Mouse (Mus musculus) v-Abl transformed pro-B cells (cell line): ENCODE data around the gene Ap5b1.

Source experiments
- in situ Hi-C, 2 experiments: fragments of 400-800 bp; cut with MboI; formaldehyde crosslinking; loops; one replicate each; pipeline ENCODE4 v1.15.1; 2025; ENCODE audit not compliant: unreplicated experiment in 2 of 2

Gene Ap5b1

DNA sequence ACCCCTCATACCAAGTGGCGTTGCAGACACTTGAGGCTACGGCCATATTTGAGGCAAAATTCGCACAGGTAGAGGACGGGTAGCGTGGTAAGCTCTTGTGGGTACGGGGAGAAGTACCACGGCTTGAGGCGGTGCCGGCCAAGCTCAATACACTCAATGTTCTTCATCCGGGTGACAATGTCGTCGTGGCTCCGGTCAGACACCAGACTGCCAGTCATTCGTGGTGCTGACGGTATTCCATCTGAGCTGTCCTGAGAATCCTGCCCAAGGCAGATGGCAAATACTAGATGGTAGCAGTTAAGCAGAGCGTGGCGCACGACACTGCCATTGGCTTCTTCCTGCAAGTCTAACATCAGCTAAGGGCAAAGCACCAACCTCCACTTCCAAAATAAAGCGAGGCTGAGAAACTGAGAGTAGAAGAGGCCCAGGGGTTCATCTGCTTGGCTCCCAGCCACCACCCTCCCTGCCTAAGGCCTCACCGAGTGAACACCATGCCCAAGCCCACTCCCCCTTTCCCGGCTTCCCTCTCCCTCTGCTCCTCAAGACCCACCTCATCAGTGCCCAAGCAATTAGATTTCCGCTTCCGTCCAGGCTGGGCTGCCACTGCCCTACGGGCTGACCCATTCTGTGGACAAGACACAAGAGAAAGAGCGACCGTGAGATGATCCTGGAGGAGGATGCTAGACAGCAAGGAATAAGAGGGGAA lies 40.0 kb downstream of the Ap5b1 start:
- in situ Hi-C loops = no loop called here

DNA sequence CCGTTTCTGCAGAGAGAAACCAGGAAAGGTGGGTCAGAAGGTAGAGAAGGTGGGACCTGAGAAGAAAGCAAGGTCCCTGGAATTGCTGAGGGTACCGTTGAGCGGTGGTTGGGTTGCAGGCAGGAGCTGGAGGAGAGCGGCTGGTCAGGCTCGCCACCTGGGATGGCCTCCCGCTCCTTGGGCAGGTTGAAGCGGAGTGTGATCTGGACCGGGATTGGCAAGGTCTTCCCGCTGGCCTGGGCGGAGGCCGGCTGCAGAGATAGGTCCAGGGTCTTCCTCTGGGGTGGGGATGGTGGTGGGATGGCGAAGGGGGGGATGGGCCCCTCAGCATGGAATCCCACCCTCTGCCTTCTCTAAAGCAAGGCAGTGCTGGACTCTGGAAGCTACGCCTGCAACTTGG lies 40.9 kb downstream of the Ap5b1 start:
- in situ Hi-C loops = no loop called here

DNA sequence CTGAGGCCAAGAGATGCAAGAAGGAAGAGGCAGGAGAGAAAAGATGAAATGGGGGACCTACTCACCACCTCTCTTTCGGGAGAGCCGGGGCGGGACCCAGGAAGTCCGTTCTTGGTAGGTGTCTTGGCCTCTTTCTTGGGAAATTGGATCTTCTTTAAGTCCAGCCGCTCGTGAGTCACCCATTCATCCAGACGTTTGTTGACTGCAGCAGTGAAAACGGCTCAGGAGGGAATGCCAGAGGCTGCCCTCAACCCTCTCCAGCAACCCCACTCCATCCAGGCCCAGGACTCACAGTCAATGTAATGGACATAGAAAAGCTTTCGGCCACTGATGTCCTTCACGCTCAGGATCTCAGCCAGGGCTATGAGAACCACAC lies 41.3 kb downstream of the Ap5b1 start:
- in situ Hi-C loops = no loop called here

DNA sequence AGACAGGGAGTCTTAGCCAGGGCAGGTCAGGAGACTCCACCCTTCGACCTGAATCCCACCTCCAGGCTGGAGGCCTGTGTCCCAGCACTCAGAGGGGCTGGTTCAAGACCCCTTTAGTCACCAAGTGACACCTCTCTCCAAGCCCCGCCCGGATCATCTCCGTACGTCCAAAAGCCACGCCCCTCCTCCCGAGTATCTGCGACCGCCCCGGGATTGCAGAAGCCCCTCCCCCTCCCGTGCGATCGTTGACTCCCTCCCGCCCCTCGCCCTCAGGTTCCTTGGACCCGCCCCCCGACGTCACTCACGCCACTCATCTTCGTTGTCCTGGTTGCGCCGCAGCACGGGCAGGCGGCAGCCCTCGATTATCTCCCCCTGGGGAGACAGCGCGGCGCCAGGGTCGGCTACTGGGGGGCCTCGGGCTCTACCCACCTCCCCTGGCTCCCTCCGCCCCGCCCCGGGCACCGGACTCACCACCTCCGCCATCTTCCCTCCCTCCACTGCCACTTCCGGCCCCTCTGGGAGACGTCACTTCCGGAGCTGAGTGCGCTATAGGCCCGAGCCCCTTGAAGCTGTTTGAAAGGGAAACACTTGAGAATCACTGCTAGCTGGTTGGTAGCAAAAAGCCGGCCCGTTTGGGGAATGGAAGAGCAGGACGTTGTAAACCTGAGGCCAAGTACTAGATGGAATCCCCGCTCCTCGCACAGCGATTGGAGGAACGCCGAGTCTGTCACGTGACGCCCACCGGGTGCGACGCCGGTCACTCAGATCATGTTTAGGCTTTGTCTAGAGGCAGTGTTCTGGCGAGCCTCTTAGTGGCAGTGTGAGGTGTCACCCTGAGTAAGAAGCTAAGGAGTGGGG lies 42.0 kb downstream of the Ap5b1 start, which contains the start of gene Kat5:
Gene Kat5 (minus strand): TSS at position 691 of the 858 bp plus-strand sequence.
- in situ Hi-C loops = no loop called here

DNA sequence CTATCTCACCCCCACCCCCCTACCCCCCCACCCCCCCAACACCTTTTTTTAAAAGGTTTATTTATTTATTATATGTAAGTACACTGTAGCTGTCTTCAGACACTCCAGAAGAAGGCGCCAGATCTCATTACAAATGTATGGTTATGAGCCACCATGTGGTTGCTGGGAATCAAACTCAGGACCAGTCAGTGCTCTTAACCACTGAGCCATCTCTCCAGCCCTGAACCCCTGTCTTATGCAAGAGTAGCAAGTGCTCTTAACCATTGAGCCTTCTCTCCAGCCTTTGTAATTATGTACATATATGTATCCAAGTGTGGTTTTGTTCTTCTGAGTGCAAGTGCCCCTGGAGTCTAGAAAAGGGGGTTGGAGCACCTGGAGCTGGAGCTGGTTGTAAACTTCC lies 44.1 kb downstream of the Ap5b1 start:
- in situ Hi-C loops = no loop called here

DNA sequence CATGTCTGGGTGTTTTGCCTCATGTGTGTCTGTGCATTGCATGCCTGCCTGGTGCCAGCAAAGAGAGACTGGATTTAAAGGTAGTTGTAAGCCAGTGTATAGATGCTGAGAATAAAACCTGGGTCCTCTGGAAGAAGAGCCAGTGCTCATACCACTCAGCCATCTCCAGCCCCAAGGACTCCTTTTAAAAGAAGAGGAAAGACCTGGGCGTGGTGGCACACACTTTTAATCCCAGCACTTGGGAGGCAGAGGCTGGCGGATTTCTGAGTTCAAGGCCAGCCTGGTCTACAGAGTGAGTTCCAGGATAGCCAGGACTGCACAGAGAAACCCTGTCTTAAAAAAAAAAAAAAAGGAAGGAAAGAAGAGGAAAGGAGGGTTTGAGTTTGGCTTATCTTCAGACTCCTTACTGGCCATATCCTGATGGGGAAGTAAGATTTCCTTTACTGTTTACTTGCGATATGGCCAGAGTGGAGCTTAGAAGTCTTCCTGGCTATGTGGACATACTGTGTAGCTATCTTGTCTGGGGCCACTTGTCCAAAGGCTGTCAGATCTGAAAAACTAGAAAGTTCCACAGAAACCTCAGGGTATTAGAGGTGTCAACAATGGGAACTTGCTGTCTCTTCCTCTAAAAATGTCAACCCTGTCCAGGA lies 45.1 kb downstream of the Ap5b1 start:
- in situ Hi-C loops = no loop called here

DNA sequence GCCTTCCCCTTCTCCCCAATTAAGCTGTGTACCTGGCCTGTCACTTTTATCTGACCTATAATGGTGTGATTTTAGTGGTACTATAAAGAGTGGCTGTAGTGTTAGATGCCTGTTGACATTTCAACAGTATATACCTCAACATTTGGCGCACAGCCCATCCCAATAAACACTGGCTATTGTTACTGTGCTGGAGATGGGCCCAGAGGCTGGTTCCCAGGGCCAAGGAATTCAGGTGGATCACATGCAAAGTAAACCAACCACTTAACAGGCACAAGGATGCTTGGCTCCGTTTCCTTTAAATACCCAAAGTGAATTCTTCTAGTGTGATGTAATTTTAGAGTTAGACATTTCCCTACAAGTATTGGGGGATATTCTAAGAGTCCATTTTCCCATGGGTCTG lies 47.1 kb downstream of the Ap5b1 start:
- in situ Hi-C loops = no loop called here

DNA sequence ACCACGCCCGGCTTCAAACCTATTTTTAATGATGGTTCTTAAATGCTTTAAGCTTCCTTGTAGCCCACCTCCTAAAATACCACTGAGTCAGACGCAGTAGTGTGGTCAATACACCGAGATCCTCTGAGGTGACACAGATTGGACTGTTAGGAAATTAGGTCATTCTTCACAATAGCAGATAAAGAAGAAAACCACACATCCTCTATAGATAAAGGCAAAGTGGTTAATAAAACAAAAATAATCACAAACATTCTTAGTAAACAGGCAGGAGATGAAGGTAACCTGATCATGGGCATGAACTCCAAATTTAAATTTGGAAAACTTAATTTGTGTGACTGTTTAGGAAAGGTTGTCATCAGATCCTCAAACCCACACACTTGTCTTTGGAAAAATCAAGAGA lies 52.2 kb downstream of the Ap5b1 start:
- in situ Hi-C loops = no loop called here
